Mouse (Mus musculus): ENCODE results near the gene Sox6. TPM values are rescaled to one million over a fixed set of nuclear protein-coding genes. Genes with fewer than 3 reads are reported as not detected.
A peak's percentile ranks its signal among the peaks of the same experiment; 100 is the strongest.

Gene Sox6
- total RNA-seq, 2 experiments from 2014 or later = 892 to 1,095 TPM

DNA sequence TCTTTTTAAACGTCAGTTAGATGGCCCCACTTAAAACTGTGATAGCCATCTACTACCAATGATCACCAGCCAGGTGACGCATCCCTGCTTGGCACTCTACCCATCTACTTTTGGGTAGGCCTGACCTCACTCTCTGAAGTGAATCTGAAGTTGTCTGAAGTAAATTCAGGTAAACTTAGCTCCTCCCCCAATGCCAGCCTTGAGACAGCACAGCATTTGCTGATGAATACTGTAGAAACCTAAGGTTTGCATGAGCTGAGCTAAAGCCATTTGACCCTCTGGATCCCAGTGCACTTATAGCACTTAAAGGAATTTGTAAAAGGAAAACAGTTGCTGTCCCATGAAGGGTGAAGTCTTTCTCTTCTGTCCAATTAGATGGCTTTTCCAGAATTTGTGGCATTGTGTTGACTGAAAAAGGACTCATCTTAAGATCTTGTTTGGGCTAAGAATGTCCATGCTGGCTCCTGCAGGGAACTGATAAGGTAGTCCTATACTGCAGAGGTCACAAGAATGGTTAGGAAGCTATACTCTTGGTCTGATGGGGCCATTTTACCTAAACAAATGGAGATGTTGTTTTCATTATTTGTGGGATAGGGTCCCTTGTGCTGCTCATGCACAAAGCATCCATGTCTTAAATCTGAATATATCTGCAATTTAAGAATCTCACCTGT, 50.4 kb downstream of the Sox6 start:
- peak; percentile 94 for ATAC-seq (replicated peaks; ENCODE audit: low FRiP score, poor library complexity, severe bottlenecking)

- ATAC-seq (replicated peaks; ENCODE audit: low FRiP score, poor library complexity, severe bottlenecking) = no peak
Measured at GRCm38 (mm10) chr7:115985716-115986115, 52.9 kb downstream of the Sox6 start.

DNA sequence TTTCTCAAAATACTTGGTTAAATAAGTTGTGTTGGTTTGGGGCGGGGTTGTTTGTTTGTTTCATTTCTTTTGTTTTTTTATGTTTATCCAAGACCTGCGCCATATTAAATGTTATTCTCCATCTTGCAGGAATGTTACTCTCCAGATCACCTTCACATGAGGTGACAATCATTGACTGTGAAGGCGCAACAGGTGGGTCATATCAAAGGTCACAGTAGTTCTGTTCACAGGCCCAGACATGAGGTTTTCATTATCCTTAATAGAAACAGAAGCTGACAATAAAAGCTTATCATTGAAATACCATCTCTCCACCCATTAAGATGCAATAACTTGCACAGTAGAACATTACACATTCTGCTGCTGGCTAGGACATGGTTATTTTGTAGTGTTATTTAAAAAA, 54.5 kb downstream of the Sox6 start:
- ATAC-seq (replicated peaks; ENCODE audit: low FRiP score, poor library complexity, severe bottlenecking) = no peak

DNA sequence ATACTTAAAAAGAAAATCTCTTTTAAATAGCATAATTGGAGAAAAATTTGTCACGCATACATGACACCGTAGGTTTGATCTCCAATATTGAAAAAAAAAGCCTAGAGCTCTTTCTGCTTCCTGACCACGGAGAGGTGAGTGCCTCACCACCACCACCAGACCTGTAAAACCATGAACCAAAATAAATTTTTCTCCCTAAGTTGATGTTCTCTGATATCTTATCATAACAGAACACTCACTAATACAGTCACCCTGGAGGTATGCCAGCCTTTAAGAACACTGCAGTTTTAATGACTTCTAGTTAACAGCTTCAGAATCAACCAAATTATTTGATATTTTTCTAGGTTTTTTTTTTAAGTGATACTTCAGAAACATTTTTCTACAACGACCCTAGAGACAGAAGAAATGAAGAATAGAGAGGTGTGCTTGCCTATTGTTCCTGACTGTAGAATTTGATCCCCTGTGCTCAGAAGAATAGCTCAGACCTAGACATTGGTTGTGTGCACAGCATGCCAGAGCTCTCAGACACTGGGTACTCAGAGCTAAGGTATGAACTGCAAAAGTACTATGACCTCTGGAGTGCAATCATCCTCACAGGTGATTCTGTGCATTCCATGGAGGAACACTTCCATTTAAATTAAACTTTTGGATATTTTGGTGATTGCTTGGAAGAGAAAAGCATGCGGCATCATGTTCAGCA, 58.6 kb downstream of the Sox6 start:
- peak; percentile 95 for ATAC-seq (replicated peaks; ENCODE audit: low FRiP score, poor library complexity, severe bottlenecking)

DNA sequence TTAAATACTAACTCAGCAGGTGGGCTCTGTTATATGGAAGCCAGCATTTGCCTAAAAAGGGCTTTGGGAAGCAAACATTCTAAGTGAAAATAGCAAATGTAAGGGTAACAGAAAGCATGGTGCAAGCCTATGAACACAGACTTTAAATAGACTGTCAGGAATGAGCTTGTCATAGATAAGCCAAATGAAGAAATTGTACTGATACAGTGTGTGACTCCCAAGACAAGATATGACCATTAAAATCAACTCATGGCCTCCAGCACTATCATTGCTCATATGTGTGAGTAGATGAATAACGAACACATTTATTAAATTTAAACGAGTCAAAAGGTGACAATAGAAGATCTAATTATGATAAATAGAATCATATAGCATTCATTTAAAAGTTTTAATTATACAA, 64.1 kb downstream of the Sox6 start:
- peak; percentile 60; the same call in 1 of the 2 replicates for ATAC-seq (replicated peaks; ENCODE audit: low FRiP score, poor library complexity, severe bottlenecking)

- ATAC-seq (replicated peaks; ENCODE audit: low FRiP score, poor library complexity, severe bottlenecking) = no peak
Measured at GRCm38 (mm10) chr7:115967186-115967585, 71.4 kb downstream of the Sox6 start.

- ATAC-seq (replicated peaks; ENCODE audit: low FRiP score, poor library complexity, severe bottlenecking) = no peak
Measured at GRCm38 (mm10) chr7:115966181-115966580, 72.4 kb downstream of the Sox6 start.

GRCm38 (mm10) chr7:115953046-115953445, 85.5 kb downstream of the Sox6 start:
- ATAC-seq (replicated peaks; ENCODE audit: low FRiP score, poor library complexity, severe bottlenecking) = no peak

DNA sequence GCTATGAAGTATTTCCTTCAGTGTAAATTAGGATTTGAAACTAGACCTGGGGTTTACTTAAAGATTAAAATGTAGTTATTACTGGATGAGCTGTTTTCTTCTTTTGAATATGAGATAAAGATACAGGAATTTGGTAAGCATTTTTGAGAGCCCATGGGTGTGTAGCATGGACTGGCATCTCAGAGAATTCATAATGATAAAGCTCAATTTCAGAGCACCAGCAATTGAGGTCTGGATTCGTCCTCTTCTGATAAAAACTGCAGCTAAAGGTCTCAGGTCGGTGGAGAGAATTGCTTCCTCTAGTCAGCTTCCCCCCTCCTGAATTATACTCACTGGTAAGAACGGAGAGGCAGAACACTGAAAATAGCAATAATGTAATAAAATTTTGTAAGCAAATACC, 86.4 kb downstream of the Sox6 start:
- peak; percentile 83 for ATAC-seq (replicated peaks; ENCODE audit: low FRiP score, poor library complexity, severe bottlenecking)

- ATAC-seq (replicated peaks; ENCODE audit: low FRiP score, poor library complexity, severe bottlenecking) = peak; percentile 91
Measured at GRCm38 (mm10) chr7:115951689-115952088, 86.9 kb downstream of the Sox6 start.

DNA sequence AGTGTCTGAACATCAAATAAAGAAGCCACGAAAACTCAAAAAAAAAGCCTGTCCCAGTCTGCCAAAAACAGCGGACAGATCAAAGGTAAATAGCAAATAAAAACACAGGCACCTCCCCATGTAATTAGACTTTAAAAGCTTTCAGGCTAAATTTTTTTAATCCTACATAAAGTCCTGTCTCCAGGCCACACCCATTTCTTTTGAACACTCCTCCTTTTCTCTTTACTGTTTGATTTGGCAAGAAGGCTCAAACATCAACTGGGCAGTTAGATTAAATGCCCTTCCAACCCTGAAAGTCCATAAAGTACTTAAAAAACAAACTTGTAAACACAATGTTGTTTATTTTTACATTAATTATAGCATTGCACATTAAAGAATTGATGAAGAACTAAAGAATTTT, 90.7 kb downstream of the Sox6 start:
- no peak for ATAC-seq (replicated peaks; ENCODE audit: low FRiP score, poor library complexity, severe bottlenecking)

GRCm38 (mm10) chr7:115946559-115946958, 92.0 kb downstream of the Sox6 start:
- ATAC-seq (replicated peaks; ENCODE audit: low FRiP score, poor library complexity, severe bottlenecking) = no peak

- no peak for ATAC-seq (replicated peaks; ENCODE audit: low FRiP score, poor library complexity, severe bottlenecking)
Measured at GRCm38 (mm10) chr7:115945516-115945915, 93.1 kb downstream of the Sox6 start.

DNA sequence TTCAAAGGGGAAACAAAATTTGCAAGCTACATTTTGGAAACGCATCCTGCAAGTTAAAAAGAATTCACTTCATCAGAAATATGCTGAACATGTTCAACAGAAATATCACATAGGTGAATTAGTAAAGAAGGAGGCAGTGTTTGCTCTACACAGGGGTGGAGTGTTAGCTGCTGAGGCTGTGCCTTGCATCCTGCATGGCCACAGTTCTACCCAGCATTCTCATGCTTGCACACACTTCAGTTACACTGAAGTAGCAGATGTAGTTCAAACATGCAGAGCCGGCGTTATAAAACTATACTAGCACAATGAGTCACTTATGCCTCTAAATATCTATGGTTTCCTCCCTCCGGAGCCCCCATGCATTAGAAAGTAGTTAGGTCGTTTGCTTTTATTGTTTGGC, 94.3 kb downstream of the Sox6 start:
- no peak for ATAC-seq (replicated peaks; ENCODE audit: low FRiP score, poor library complexity, severe bottlenecking)

DNA sequence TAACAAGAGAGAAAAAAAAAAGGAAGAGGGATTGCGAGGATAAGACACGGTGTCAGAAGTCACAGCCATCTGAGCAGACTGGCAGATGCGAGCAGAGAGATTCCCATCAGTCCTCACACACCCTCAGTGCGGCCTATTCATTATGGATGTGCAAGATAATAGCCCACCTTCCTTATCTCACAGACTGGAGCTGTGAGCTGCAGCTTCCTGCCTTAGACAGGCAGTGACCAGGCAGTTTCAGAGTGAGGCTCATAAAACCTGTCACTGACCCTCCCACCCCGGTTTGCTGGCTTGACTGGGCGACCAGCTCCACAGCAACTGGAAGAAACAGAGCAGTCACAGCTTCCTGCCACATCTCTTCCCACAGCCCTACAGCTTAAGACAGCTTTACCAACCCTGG, 96.8 kb downstream of the Sox6 start:
- ATAC-seq (replicated peaks; ENCODE audit: low FRiP score, poor library complexity, severe bottlenecking) = peak; percentile 97

DNA sequence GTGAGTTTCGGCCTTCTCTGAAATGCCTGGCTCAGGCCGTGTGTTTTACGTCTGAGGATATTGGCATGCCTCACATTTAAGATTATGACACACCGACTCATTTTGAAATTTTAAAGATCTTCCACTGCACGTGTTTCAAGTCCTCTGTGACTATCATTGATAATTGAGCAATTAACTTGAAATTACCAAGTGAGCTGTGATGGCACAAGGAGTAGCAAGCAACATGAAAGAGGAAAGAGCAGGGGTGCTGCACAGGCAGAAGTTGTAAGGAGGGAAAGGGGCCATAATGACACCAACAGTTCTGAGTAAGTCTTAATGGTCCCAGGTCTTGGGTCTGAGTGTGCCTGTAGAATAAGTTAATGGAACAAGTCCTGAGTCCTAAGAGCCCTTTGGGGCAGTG, 99.3 kb downstream of the Sox6 start:
- no peak for ATAC-seq (replicated peaks; ENCODE audit: low FRiP score, poor library complexity, severe bottlenecking)

DNA sequence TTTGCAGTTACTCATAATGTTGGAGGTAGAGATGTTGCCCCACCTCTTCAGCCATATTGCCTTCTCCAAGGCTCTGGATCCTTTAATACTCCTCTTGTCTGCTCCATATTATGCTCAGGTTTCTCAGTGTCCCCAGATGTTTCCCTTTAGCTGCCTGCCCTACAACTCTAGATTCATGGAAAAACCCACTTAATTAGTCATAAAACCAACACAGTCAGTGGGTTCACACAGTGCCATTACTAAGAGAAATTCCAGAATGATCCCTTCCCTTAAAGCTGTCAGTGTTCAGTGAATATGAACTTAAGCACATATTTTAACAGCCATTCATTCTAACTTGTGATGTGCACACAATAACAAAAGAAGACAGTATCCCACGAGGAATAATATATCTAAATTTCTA, 101.7 kb downstream of the Sox6 start:
- ATAC-seq (replicated peaks; ENCODE audit: low FRiP score, poor library complexity, severe bottlenecking) = no peak

DNA sequence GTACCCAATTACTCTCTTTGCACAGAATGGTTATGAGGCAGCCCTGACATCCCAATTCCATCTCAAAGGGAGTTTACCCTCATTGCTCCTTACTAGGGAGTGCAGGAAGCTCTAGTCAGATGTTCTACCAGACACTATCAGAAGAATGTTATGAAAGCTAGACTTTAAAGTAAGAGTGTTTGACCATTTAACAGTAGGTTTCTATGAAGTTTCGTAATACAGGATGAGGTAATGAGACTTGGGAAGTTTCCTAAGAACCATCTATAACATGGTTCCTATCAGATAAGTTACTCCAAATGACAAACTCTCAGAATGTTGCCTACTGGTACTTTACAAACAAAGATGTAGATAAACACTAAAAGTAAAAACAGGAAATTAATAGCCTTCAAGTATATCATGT, 123.3 kb downstream of the Sox6 start:
- ATAC-seq (replicated peaks; ENCODE audit: low FRiP score, poor library complexity, severe bottlenecking) = no peak

DNA sequence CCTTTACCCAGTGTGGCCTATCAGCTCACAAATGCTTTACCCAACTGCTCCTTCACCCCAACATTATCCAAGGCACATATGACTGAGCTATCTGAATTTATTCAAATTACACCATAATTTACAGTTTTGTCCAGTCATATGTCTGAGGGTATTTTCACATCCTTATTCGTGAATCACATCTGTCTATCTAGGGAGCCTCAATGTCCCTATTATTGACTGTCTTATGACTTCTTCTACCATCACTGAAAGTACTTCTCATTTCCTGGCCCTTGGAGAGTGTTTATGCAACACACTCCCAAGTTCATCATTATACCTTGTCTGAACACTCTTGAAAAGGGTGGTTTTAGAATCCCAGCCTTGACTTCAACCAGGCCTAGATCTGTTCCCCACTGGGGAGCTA, 128.3 kb downstream of the Sox6 start:
- ATAC-seq (replicated peaks; ENCODE audit: low FRiP score, poor library complexity, severe bottlenecking) = no peak

DNA sequence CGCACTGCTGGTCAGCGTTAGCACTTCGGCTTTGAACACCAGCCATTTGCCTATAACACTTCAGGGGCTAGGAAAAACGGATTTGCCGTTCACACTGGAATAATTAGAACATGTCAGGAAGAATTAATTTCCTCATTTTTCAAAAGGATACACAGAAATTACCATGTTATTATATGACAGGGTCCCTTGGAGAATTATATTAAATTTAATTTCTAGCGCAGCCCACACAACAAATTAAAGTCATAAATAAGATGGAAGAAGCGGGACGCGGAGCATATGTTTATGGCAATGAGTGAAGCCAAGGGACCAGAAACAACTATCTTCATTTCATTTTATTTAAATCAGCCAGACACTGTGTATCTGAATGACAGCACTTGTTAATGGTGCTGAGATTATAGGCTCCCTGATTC, 133.8 kb downstream of the Sox6 start:
- ATAC-seq (replicated peaks; ENCODE audit: low FRiP score, poor library complexity, severe bottlenecking) = no peak

- peak; percentile 46 for ATAC-seq (replicated peaks; ENCODE audit: low FRiP score, poor library complexity, severe bottlenecking)
Measured at GRCm38 (mm10) chr7:115903931-115904797, 134.4 kb downstream of the Sox6 start.
